Mouse (Mus musculus) kidney, postnatal 0 days (tissue): ENCODE results near the gene Lpar5. TPM values are rescaled to one million over a fixed set of nuclear protein-coding genes. Genes with fewer than 3 reads are reported as not detected.
A peak's percentile ranks its signal among the peaks of the same experiment; 100 is the strongest.

Source experiments
- ATAC-seq: fragments of 200-750 bp; cut with Nextera tagmentation; replicated peaks from 2 replicates; pipeline ENCODE4 v1.8.0; 2017; ENCODE audit warnings: low read depth, moderate number of reproducible peaks, moderate TSS enrichment, moderate library complexity; ENCODE audit not compliant: low FRiP score
- DNase-seq: peaks from one replicate; pipeline ENCODE4 v3.0.0-alpha.2; 2016; ENCODE audit warnings: low spot score
- H3K27ac ChIP-seq: fragments of 300-500 bp; sonication (generic); 2 replicates; pipeline ENCODE4 v1.5.1; 2014; ENCODE audit warnings: mild to moderate bottlenecking
- H3K27me3 ChIP-seq: fragments of 300-500 bp; sonication (generic); 2 replicates; pipeline ENCODE4 v1.6.1; 2014; ENCODE audit warnings: low read length, mixed read lengths; ENCODE audit not compliant: insufficient read depth
- H3K36me3 ChIP-seq: fragments of 300-500 bp; sonication (generic); 2 replicates; pipeline ENCODE4 v1.6.1; 2014; ENCODE audit warnings: low read length, mixed read lengths; ENCODE audit not compliant: insufficient read depth
- H3K4me1 ChIP-seq: fragments of 300-500 bp; sonication (generic); replicated peaks from 2 replicates; pipeline ENCODE4 v1.6.1; 2014; ENCODE audit warnings: antibody characterized with exemption, low read length, mixed read lengths; ENCODE audit not compliant: insufficient read depth
- H3K4me2 ChIP-seq: fragments of 300-500 bp; sonication (generic); 2 replicates; pipeline ENCODE4 v1.6.1; 2014; ENCODE audit warnings: mild to moderate bottlenecking, low read length, moderate library complexity, mixed read lengths
- H3K4me3 ChIP-seq: fragments of 300-500 bp; sonication (generic); replicated peaks from 2 replicates; pipeline ENCODE4 v1.5.1; 2014; ENCODE audit warnings: low read depth, low read length
- H3K9ac ChIP-seq: fragments of 300-500 bp; sonication (generic); 2 replicates; pipeline ENCODE4 v1.6.1; 2014; ENCODE audit warnings: low read depth, low read length
- H3K9me3 ChIP-seq: fragments of 300-500 bp; sonication (generic); replicated peaks from 2 replicates; pipeline ENCODE4 v1.6.1; 2016; ENCODE audit warnings: low read length, inconsistent platforms, mixed read lengths
- CTCF ChIP-seq: IDR thresholded peaks from 2 replicates; pipeline ENCODE4 v1.5.1; 2016; ENCODE audit warnings: antibody characterized with exemption, low read depth, mild to moderate bottlenecking, moderate library complexity
- WGBS: fragments of 180-500 bp; shearing (Covaris S2); extraction: QIAGEN DNeasy Blood & Tissue Kit; methylation state at CpG from one replicate; pipeline ENCODE4 v1.1.7; 2014; 5-methylcytosine and 5-hydroxymethylcytosine counted together
- polyA plus RNA-seq: library from polyadenylated mRNA; unstranded; fragments of >200 nt; fragmentation: Nextera tagmentation; extraction: Ambion mirVana; gene quantifications from 2 replicates; pipeline ENCODE4 v1.2.1, GENCODE M21; 2015

Gene Lpar5
- polyA plus RNA-seq, 1 experiment from 2014 or later, result 0.30 TPM

GRCm38 (mm10) chr6:125101444-125101843 lies 33.7 kb downstream of the Lpar5 start:
- no peak for TF ChIP-seq CTCF
- Histone ChIP-seq H3K4me3 (no peak overlapping the region), H3K27ac (no peak overlapping the region), H3K36me3 (peaks cover 66% of the 10 kb centered on the region), H3K4me2 (no peak overlapping the region), H3K27me3 (no peaks in the 10 kb centered on the region), H3K9ac (no peak overlapping the region), H3K4me1 (peaks cover 28% of the 10 kb centered on the region), H3K9me3 (no peaks in the 10 kb centered on the region)
- DNase-seq, result no peak
- 73% methylated on average over 9 of the region's 9 CpGs for WGBS
- ATAC-seq, result no peak

GRCm38 (mm10) chr6:125104223-125104622 lies 36.5 kb downstream of the Lpar5 start:
- no peak overlapping the region for H3K9ac ChIP-seq
- DNase-seq (no peak), ATAC-seq (no peak)
- H3K27me3 ChIP-seq, result no peaks in the 10 kb centered on the region
- peaks cover 87% of the 10 kb centered on the region for H3K36me3 ChIP-seq
- H3K4me2 ChIP-seq, result no peak overlapping the region
- H3K4me1 ChIP-seq, result peaks cover 9% of the 10 kb centered on the region
- H3K4me3 ChIP-seq, result no peak overlapping the region
- 91% methylated on average over 4 of the region's 4 CpGs for WGBS
- TF ChIP-seq CTCF, result no peak
- no peak overlapping the region for H3K27ac ChIP-seq
- H3K9me3 ChIP-seq, result no peaks in the 10 kb centered on the region

GRCm38 (mm10) chr6:125107705-125108104 lies 40.0 kb downstream of the Lpar5 start:
- Histone ChIP-seq H3K9ac (no peak overlapping the region), H3K36me3 (peaks cover 90% of the 10 kb centered on the region), H3K4me3 (no peak overlapping the region), H3K27me3 (no peaks in the 10 kb centered on the region), H3K9me3 (no peaks in the 10 kb centered on the region), H3K27ac (no peak overlapping the region), H3K4me1 (no peaks in the 10 kb centered on the region), H3K4me2 (no peak overlapping the region)
- peak; percentile 31; the same call in 1 of the 2 replicates for TF ChIP-seq CTCF
- ATAC-seq, result no peak
- DNase-seq, result no peak
- 94% methylated on average over 2 of the region's 2 CpGs for WGBS

- H3K9ac ChIP-seq, result no peak overlapping the region
- H3K36me3 ChIP-seq, result peaks cover 95% of the 10 kb centered on the region
- no peak overlapping the region for H3K4me2 ChIP-seq
- TF ChIP-seq CTCF, result no peak
- H3K4me3 ChIP-seq, result no peak overlapping the region
- H3K27ac ChIP-seq, result no peak overlapping the region
- H3K27me3 ChIP-seq, result no peaks in the 10 kb centered on the region
- ATAC-seq, result no peak
- H3K9me3 ChIP-seq, result no peaks in the 10 kb centered on the region
- H3K4me1 ChIP-seq, result no peaks in the 10 kb centered on the region
- no peak for DNase-seq
- 72% methylated on average over 14 of the region's 14 CpGs for WGBS
Measured at GRCm38 (mm10) chr6:125109371-125109770, 41.7 kb downstream of the Lpar5 start.

GRCm38 (mm10) chr6:125110927-125111326 lies 43.2 kb downstream of the Lpar5 start:
- ATAC-seq (no peak), DNase-seq (no peak)
- H3K9ac ChIP-seq, result no peak overlapping the region
- H3K27ac ChIP-seq, result no peak overlapping the region
- peak; percentile 67 for TF ChIP-seq CTCF
- no peak overlapping the region for H3K4me2 ChIP-seq
- no peaks in the 10 kb centered on the region for H3K27me3 ChIP-seq
- no peaks in the 10 kb centered on the region for H3K4me1 ChIP-seq
- H3K4me3 ChIP-seq, result no peak overlapping the region
- H3K9me3 ChIP-seq, result no peaks in the 10 kb centered on the region
- H3K36me3 ChIP-seq, result peaks cover 88% of the 10 kb centered on the region
- 90% methylated on average over 7 of the region's 7 CpGs for WGBS

GRCm38 (mm10) chr6:125112553-125112952 lies 44.8 kb downstream of the Lpar5 start:
- Histone ChIP-seq H3K27me3 (no peaks in the 10 kb centered on the region), H3K4me1 (no peaks in the 10 kb centered on the region), H3K27ac (no peak overlapping the region), H3K36me3 (peaks cover 85% of the 10 kb centered on the region), H3K9ac (no peak overlapping the region), H3K4me2 (no peak overlapping the region), H3K9me3 (no peaks in the 10 kb centered on the region), H3K4me3 (no peak overlapping the region)
- TF ChIP-seq CTCF, result no peak
- ATAC-seq (no peak), DNase-seq (no peak)
- 90% methylated on average over 11 of the region's 11 CpGs for WGBS

GRCm38 (mm10) chr6:125119387-125119786 lies 51.7 kb downstream of the Lpar5 start:
- WGBS, result 89% methylated on average over 8 of the region's 8 CpGs
- peaks cover 81% of the 10 kb centered on the region for H3K36me3 ChIP-seq
- no peaks in the 10 kb centered on the region for H3K4me1 ChIP-seq
- H3K9me3 ChIP-seq, result no peaks in the 10 kb centered on the region
- no peak overlapping the region for H3K9ac ChIP-seq
- DNase-seq (no peak), ATAC-seq (no peak)
- no peaks in the 10 kb centered on the region for H3K27me3 ChIP-seq
- H3K4me2 ChIP-seq, result no peak overlapping the region
- H3K4me3 ChIP-seq, result no peak overlapping the region
- H3K27ac ChIP-seq, result no peak overlapping the region
- TF ChIP-seq CTCF, result no peak
